Mouse (Mus musculus) MEL (cell line): ENCODE results near the gene Sars.

Source experiments
- GABPA ChIP-seq: IDR thresholded peaks from 2 replicates; pipeline ENCODE4 v1.6.1; 2012; ENCODE audit warnings: low read depth, mild to moderate bottlenecking, inconsistent platforms, low read length, improper control_type of control experiment, moderate library complexity
- HCFC1 ChIP-seq: IDR thresholded peaks from 2 replicates; pipeline ENCODE4 v1.6.1; 2012; ENCODE audit warnings: low read depth, mild to moderate bottlenecking, inconsistent platforms, low read length, improper control_type of control experiment, moderate library complexity
- MAFK ChIP-seq: IDR thresholded peaks from 2 replicates; pipeline ENCODE4 v1.6.1; 2011; ENCODE audit warnings: low read depth, mild to moderate bottlenecking, low read length, improper control_type of control experiment, borderline replicate concordance
- POLR2A ChIP-seq, 2 experiments: IDR thresholded peaks; 2 replicates each; pipeline ENCODE4 v1.6.1; 2011 to 2012; ENCODE audit warnings: low read length in 2 of 2, mild to moderate bottlenecking in 2 of 2, control low read depth in 1 of 2, improper control_type of control experiment in 1 of 2, low read depth in 1 of 2, moderate library complexity in 1 of 2; ENCODE audit not compliant: control insufficient read depth in 1 of 2, insufficient read depth in 1 of 2, poor library complexity in 1 of 2
- RAD21 ChIP-seq: IDR thresholded peaks from 2 replicates; pipeline ENCODE4 v1.6.1; 2011; ENCODE audit warnings: mild to moderate bottlenecking, low read depth, low read length, improper control_type of control experiment
- TCF12 ChIP-seq: IDR thresholded peaks from 2 replicates; pipeline ENCODE4 v1.6.1; 2014; ENCODE audit warnings: low read depth, mild to moderate bottlenecking, inconsistent platforms, low read length, improper control_type of control experiment, moderate library complexity

DNA sequence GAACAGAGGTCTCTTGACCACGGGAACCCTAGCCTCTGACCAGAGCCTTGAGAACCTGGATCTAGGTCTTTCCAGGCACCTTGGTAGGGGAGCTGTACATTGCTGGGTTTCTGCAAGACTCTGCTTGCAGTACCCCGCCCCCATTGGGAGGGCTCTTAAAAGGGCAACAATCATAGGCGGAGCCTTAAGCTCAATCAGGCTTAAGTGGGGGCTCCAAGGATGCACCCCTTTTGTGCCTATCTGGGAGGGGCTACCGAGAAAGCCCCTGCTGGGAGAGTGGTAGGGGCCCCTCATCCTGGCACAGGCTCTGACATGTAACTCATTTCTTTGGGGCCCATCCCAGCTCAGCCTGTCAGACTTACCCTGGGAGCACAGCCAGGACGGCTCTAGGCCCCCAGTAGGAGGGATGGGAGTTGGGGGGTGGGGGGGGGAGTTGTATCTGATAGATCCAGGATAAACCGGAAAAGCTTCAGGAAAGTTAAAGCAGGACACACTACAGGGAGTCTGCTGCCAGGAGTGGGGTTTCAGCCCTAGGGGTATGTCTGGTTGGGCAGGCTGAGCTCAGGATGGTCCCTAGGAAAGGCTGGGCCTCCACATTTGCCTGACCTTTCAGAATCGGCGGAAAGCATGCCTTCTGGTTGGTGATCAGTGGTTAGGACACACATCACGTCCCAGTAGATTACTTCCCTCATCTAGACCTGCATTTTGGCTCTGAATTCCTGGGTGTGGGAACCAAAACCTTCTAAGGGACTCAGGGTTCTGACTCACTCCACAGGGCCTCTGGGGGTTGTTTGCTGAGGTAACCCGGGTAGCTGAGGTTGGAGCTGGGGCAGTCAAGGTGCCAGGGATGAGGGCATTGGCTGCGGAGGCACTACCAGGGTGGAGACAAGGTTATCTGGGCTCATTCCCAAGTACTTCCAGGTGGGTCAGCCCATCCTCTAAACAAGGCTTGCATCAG lies 20.9 kb downstream of the Sars start:
- TF ChIP-seq RAD21 (no peak), MAFK (no peak), POLR2A (IDR thresholded peaks at IDR 0.05; ENCODE audit: control insufficient read depth in 1 of 2, insufficient read depth in 1 of 2, low read depth in 1 of 2, low read length in 2 of 2, poor library complexity in 1 of 2) (0 out of 4 replicates have a peak, but pooled peaks of 1 of the 2 experiments have one; percentile 28), TCF12 (no peak), HCFC1 (no peak), GABPA (no peak)
